Mouse (Mus musculus): ENCODE measurements at regions not wholly inside any gene's neighbourhood (a gene's known extent, or its start where the extent isn't known, plus 50 kb on each side); places are given as distances from the start of the nearest gene placed in this dataset.

DNA sequence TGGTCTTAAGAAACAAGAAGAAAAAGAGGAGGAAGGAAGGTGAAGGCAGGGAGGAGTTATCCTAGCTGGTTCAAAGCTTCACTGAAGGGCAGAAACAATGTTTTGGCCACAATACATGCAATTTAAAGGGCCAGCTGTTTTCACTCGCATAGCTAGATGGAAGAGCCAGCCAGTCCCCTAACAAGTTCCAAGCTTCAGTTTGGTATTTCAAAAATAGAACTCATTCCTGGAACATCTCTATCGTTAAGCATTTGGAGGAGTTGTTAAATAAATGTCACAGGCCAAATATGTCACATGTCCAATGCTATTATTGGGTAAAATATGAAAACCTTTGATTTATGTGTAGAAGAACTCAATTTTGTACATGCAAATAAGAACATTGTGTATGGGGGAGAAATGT lies 194.8 kb downstream of the Tmsb4x start:
- TF ChIP-seq ZC3H11A (IDR thresholded peaks at IDR 0.05; ENCODE audit: borderline replicate concordance, low read depth, low read length) (no peak), ZNF384 (IDR thresholded peaks at IDR 0.05; ENCODE audit: low read depth, low read length) (no peak), CHD2 (IDR thresholded peaks at IDR 0.05; ENCODE audit: low read depth, low read length) (no peak), MAFK (IDR thresholded peaks at IDR 0.05; ENCODE audit: insufficient read depth, low read depth, low read length) (no peak)

All from ES-E14 (cell line).